Mouse (Mus musculus): Measurements from ENCODE around the gene Myo16. TPM values are rescaled to one million over a fixed set of nuclear protein-coding genes. Genes with fewer than 3 reads are reported as not detected.
A peak's percentile ranks its signal among the peaks of the same experiment; 100 is the strongest.

Myo16 gene
- 0.01 TPM in 1 of 2 replicates, not detected in the other for polyA plus RNA-seq (2015; fragmentation: Nextera tagmentation; extraction: Ambion mirVana)

DNA sequence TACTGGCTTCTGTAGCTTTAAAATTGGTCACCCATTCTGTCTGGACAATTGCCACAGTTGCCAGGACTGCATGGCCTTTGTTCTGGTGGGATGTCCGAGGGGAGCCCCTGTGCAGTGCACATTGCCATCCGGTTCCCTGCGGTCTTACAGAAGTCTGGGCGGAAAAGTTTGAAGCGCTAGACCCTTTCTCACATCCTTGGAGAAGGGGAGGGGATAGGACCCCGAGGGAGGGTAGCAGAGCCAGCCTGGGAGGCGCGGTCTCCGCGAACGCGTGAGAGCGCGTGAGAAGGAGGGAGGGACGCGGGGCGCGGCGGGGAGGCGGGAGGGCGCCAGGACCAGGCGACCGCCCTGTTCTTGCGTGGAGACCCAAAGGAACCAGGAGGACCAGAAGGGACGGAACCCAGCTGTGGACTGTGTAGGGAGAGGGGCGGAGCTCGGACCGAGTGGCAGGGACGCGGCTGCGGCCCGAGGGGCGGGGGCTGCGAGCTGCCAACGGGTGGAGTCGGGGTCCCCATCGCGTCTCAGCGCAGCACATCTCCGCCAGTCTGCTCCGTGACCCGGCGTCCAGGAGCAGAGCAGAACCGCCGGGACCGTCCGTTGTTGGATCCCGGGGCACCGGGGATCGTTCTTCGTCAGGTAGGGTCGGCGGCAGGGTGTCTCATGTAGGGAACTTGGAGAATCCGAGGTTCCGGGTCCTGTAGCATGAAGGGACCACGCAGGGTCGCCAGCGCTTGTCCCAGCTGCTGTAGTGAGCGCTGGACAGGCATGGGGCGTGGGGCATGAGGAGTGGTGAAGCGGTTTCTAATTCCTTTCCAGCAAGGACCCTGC is at the start of gene Myo16:
TSS of gene Myo16 (plus strand) at position 301 of the 828 bp plus-strand sequence.
- Histone ChIP-seq H3K4me1 (ENCODE audit: insufficient read depth) (0 out of 2 replicates have a peak, but pooled peaks cover 3% of the 10 kb centered on the region), H3K9ac (replicated peaks) (no peak within 1 kb of the TSS), H3K36me3 (replicated peaks; ENCODE audit: insufficient read depth, low read length) (no peaks in the 10 kb centered on the region), H3K27me3 (ENCODE audit: insufficient read depth, low read length) (peaks cover 19% of the 10 kb centered on the region), H3K9me3 (ENCODE audit: low read length) (no peaks in the 10 kb centered on the region), H3K27ac (ENCODE audit: low read depth) (no peak within 1 kb of the TSS), H3K4me2 (ENCODE audit: low read depth, low read length) (peak within 1 kb of the TSS; percentile 61), H3K4me3 (ENCODE audit: low read depth, low read length) (peak within 1 kb of the TSS; percentile 26)
- TF ChIP-seq CTCF (IDR thresholded peaks at IDR 0.05; ENCODE audit: low read depth), result no peak
- TF ChIP-seq EP300 (IDR thresholded peaks at IDR 0.05; ENCODE audit: low read depth), result no peak
- 4% methylated on average over 60 of the region's 61 CpGs for WGBS (ENCODE audit: insufficient replicate concordance)
- ATAC-seq (no peak), DNase-seq (no peak)

DNA sequence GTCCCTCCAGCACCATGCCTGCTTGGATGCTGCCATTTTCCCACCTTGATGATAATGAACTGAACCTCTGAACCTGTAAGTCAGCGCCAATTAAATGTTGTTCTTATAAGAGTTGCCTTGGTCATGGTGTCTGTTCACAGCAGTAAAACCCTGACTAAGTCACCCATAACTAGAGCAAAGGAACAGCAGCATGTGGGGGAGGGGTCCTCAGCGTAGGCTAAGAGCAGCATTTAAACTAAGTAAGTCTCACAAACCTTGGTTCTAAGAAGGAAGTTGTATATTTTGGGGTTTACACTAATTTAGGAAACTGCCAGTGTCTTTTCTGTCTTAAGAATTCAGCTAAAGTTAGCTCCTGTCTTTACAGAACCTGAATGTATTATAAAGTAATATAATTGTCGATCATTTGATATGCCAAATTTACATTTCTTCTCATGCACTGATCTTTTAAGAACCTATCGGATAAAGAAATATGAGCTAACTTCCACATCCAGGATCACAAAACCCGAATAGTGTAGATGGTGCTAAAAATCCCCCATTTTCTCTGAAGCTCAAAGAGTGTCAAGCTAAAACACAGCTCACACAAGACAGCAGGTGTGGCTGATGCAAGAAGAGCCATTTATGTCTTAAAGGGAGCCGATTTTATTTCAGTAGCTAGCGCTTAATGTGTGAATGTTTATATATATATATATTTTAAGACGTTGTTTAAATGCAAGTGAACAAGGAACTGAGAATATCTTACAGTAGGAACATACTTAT is 45.0 kb upstream of the Myo16 start:
- Histone ChIP-seq H3K4me2 (ENCODE audit: low read depth, low read length) (no peak overlapping the region), H3K27ac (ENCODE audit: low read depth) (no peak overlapping the region), H3K27me3 (ENCODE audit: insufficient read depth, low read length) (no peaks in the 10 kb centered on the region), H3K4me1 (ENCODE audit: insufficient read depth) (no peaks in the 10 kb centered on the region), H3K4me3 (ENCODE audit: low read depth, low read length) (no peak overlapping the region), H3K9ac (replicated peaks) (no peak overlapping the region), H3K36me3 (replicated peaks; ENCODE audit: insufficient read depth, low read length) (no peaks in the 10 kb centered on the region), H3K9me3 (ENCODE audit: low read length) (no peaks in the 10 kb centered on the region)
- 74% methylated on average over 8 of the region's 8 CpGs for WGBS (ENCODE audit: insufficient replicate concordance)
- TF ChIP-seq CTCF (IDR thresholded peaks at IDR 0.05; ENCODE audit: low read depth), result no peak
- TF ChIP-seq EP300 (IDR thresholded peaks at IDR 0.05; ENCODE audit: low read depth), result no peak
- ATAC-seq, result no peak
- DNase-seq, result no peak

DNA sequence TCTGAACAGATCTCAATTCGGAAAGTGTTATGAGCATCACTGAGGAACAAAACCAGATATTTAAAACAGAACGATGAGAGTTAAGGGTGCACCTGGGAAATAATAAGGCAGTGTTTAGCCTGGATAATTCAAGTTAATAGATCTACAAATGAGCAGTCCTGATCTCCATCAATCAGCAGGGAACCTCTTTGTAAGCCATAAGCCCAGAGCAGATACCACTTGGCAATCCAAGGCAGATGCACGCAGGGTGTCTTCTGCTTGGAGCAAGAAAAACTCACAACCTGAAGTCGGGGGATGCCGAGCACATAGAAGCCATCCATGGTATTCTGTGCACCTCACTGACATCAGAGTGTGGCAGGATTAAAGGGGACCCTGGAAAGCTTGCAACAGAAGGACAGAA is 31.0 kb upstream of the Myo16 start:
- H3K4me1 ChIP-seq (ENCODE audit: insufficient read depth), result no peaks in the 10 kb centered on the region
- H3K4me2 ChIP-seq (ENCODE audit: low read depth, low read length), result no peak overlapping the region
- no peak overlapping the region for H3K4me3 ChIP-seq (ENCODE audit: low read depth, low read length)
- no peaks in the 10 kb centered on the region for H3K9me3 ChIP-seq (ENCODE audit: low read length)
- no peak overlapping the region for H3K27ac ChIP-seq (ENCODE audit: low read depth)
- DNase-seq (no peak), ATAC-seq (no peak)
- H3K36me3 ChIP-seq (replicated peaks; ENCODE audit: insufficient read depth, low read length), result no peaks in the 10 kb centered on the region
- no peaks in the 10 kb centered on the region for H3K27me3 ChIP-seq (ENCODE audit: insufficient read depth, low read length)
- 77% methylated on average over 5 of the region's 5 CpGs for WGBS (ENCODE audit: insufficient replicate concordance)
- no peak for TF ChIP-seq CTCF (IDR thresholded peaks at IDR 0.05; ENCODE audit: low read depth)
- TF ChIP-seq EP300 (IDR thresholded peaks at IDR 0.05; ENCODE audit: low read depth), result no peak
- no peak overlapping the region for H3K9ac ChIP-seq (replicated peaks)

DNA sequence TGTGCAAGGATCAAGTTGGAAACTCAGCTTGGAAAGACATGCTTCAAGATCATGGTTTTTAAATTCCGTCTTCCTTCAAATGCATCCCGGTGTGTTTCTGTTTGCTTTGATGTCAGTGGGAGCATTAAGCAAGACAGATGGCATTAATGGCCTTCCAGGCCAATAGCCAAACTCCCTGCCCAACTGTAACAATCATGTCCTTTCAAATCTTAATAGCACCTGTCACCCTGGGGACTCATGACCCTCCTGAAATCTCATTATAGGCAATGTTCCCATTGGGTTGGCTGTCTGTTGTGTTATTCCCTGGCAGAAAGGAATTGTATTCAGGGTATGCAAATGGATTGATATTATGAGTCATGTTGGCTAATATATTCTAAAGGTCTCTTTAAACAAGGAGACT is 30.3 kb upstream of the Myo16 start:
- H3K4me1 ChIP-seq (ENCODE audit: insufficient read depth), result no peaks in the 10 kb centered on the region
- ATAC-seq (no peak), DNase-seq (no peak)
- no peak overlapping the region for H3K27ac ChIP-seq (ENCODE audit: low read depth)
- no peaks in the 10 kb centered on the region for H3K9me3 ChIP-seq (ENCODE audit: low read length)
- 87% methylated on average over 2 of the region's 2 CpGs for WGBS (ENCODE audit: insufficient replicate concordance)
- TF ChIP-seq CTCF (IDR thresholded peaks at IDR 0.05; ENCODE audit: low read depth) (no peak), EP300 (IDR thresholded peaks at IDR 0.05; ENCODE audit: low read depth) (no peak)
- no peak overlapping the region for H3K4me2 ChIP-seq (ENCODE audit: low read depth, low read length)
- no peaks in the 10 kb centered on the region for H3K36me3 ChIP-seq (replicated peaks; ENCODE audit: insufficient read depth, low read length)
- no peak overlapping the region for H3K9ac ChIP-seq (replicated peaks)
- no peaks in the 10 kb centered on the region for H3K27me3 ChIP-seq (ENCODE audit: insufficient read depth, low read length)
- H3K4me3 ChIP-seq (ENCODE audit: low read depth, low read length), result no peak overlapping the region

DNA sequence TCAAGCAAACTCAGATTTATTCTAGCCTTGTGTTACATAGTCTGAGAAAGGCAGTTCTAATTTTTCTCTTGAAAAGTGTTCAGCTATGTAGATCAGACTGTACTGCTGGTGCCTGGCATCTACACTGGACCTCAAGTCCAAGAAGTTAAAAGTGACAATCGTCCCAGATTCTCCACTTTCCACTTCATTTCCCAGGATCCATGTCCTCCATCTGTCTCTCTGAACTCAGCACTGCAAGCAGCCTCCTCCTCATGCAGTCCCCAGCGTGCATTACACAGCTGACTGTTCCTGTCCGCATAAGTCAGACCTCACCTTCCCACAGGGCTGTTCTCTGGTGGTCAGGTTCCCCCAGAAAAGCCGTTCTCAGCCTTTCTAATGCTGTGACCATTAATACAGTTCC is 28.0 kb upstream of the Myo16 start:
- ATAC-seq (no peak), DNase-seq (no peak)
- no peak overlapping the region for H3K27ac ChIP-seq (ENCODE audit: low read depth)

More for the DNA sequence above, 28.0 kb upstream of the Myo16 start:
- TF ChIP-seq CTCF (IDR thresholded peaks at IDR 0.05; ENCODE audit: low read depth) (no peak), EP300 (IDR thresholded peaks at IDR 0.05; ENCODE audit: low read depth) (no peak)
- Histone ChIP-seq H3K4me1 (ENCODE audit: insufficient read depth) (no peaks in the 10 kb centered on the region), H3K4me3 (ENCODE audit: low read depth, low read length) (no peak overlapping the region), H3K4me2 (ENCODE audit: low read depth, low read length) (no peak overlapping the region), H3K9ac (replicated peaks) (no peak overlapping the region), H3K27me3 (ENCODE audit: insufficient read depth, low read length) (no peaks in the 10 kb centered on the region), H3K36me3 (replicated peaks; ENCODE audit: insufficient read depth, low read length) (no peaks in the 10 kb centered on the region), H3K9me3 (ENCODE audit: low read length) (no peaks in the 10 kb centered on the region)
- WGBS (ENCODE audit: insufficient replicate concordance), result 61% methylated on average over 4 of the region's 4 CpGs
